Mouse (Mus musculus): ENCODE measurements around the gene Tmem170. TPM values are rescaled to one million over a fixed set of nuclear protein-coding genes. Genes with fewer than 3 reads are reported as not detected.
A peak's percentile ranks its signal among the peaks of the same experiment; 100 is the strongest.

The Tmem170 gene
- 1 to 10 TPM; 1.5 to 1.6 TPM for total RNA-seq (2021)
- long read RNA-seq, experiment 1, partial matches to known transcripts = 0 of 5 reads
- long read RNA-seq, experiment 1, other reads (novel, unspliced or antisense) = 3 of 5 reads
- long read RNA-seq, experiment 2, partial matches to known transcripts = 0 of 2 reads
- long read RNA-seq, experiment 2, other reads (novel, unspliced or antisense) = 0 of 2 reads

DNA sequence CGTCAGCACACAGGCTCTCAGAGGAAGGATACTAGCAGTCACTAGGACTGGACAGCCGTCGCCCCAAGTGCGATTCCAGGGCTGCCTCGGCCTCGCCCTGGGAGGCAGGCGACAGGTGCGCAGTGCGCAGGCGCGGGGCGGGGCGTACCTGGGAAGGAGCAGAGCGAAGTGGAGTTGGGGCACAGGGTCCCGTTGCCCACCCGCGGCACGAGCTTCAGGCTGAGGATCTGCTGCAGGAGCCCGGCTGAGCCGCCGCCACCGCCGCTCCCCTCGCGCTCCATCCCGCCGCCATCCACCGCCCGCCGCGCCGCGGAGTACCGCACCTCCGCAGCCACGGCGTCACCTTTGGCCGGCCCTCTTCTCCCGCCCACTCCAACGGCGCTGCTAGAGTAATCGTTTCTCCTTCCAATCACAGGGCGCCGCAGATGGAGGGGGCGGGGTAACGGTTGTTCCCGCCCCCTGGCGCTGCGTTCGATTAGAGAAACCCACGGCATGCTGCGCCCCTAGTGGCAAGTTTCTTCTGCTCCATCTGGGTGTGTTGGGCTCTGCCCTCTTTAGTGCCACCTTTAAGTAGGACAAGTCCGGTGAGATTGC, at the start of gene Tmem170:
Gene Tmem170 (minus strand): TSS at position 396 of the 594 bp plus-strand sequence.
- DNase-seq = peak; percentile 96

DNA sequence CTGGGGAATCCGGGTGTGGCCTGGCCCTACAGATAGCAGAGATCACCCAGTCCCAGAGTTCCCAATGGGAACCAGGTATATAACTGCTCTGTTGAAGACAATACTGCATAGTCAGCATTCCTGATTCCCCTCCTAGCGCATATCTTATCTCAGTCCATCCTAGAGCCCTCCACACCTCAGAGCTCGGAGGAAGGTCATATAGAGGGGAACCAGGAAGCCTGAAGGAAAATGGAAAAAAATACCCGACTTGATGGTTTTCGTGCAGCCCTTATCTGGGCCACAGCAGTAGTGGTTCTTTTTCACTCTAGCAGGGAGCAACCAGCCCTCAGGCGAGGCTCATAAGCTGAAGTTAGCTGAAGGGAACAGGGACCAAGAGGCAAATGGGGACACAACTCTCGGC, 48.4 kb upstream of the Tmem170 start:
- no peak for DNase-seq

DNA sequence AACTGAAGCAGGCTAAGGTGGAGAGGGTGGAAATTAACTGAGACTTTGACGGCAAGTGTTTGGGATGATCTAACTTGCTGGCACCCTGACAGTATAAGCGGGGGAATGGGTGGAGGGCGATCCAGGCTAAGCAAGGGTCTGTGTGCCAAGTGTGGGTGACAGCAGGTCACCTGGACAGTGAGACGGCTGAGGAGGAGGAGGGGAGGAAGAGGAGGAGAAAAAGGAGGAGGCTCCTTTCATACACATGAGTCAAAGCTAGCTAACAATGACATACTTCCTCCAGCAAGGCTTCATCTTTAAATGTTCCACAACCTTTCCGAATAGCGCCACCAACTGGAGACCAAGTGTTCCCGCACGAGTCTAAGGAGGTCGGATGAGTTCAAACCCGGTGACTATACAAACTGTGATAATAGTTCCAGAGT, 46.8 kb upstream of the Tmem170 start:
- peak; percentile 36 for DNase-seq

DNA sequence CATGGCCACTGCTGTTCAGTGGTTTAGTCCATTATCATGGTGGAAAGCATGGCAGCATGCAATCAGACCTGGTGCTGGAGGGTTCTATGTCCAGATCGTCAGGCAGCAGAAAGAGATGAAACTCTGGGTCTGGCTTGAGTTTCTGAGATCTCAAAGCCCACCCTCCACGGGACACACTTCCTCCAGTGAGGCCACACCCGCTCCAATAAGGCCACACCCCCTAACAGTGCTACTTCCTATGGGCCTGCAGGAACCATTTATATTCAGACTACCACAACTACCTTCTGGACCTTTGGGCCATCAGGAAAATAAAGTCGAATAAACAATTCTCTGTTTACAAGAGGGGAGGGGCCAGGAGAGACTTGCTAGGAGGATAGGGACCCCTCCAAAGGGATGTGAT, 44.4 kb upstream of the Tmem170 start:
- no peak for DNase-seq

DNA sequence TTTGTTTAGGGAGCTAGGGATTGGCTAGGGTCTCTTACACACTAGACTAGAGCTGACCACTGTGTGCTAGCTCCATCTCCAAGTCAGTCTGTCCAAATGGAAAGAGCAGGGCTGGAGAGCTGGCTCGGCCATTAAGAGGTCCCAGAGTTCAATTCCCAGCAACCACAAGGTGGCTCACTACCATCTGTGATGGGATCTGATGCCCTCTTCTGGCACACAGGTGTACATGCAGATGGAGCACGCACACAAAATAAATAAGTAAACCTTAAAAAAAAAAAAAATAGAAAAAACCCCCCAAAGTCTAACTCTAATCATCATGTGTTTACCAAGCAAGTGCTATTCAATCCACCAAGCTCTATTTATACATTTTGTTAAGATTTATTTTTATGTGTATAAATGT, 43.1 kb upstream of the Tmem170 start:
- DNase-seq = no peak

DNA sequence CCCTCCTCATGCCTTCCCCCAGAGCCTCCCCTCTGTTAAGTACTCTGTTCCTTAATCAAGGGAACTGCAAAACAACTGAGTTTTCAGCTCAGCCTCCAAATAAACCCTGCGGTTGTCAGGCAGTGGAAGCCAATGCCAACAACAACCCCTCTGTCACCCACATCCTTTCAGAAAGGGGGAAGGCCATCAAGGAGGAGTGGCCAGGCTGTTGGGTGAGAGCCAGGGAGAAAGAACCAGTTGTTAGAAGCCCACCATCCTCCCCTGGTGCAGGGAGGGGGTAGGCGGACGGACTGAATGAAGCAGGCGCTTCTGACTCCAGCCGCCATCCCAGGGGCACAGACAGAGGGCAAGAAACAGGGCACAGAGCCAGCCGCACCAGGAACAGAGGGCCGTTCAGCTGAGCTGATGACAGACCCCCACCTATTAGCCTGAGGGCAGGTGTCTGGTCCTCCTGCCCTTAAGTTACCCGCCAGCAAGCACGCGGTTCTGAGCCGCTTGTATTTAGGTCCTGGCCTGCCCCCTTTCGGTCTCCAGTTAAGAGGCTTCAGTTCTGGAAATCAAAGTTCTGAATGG, 36.4 kb upstream of the Tmem170 start:
- no peak for DNase-seq

DNA sequence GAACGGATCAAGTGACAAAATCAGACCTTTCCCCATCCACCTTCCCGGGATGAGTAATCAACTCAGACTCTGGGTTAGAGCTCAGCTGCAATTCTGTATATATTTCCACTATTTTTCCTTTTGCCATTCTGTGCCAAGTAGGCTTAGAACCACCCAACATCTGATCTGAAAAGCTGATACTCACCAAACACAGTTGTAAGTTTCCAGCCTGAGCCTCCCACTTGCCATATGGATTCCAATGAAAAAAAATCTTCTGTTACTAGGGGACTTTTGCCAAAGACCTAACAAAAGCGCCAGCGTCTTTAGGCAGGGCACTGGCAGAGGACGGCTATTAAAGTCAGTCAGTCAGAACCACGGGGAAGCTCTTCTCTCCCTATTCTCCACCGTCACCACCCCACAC, 35.0 kb upstream of the Tmem170 start:
- no peak for DNase-seq

DNA sequence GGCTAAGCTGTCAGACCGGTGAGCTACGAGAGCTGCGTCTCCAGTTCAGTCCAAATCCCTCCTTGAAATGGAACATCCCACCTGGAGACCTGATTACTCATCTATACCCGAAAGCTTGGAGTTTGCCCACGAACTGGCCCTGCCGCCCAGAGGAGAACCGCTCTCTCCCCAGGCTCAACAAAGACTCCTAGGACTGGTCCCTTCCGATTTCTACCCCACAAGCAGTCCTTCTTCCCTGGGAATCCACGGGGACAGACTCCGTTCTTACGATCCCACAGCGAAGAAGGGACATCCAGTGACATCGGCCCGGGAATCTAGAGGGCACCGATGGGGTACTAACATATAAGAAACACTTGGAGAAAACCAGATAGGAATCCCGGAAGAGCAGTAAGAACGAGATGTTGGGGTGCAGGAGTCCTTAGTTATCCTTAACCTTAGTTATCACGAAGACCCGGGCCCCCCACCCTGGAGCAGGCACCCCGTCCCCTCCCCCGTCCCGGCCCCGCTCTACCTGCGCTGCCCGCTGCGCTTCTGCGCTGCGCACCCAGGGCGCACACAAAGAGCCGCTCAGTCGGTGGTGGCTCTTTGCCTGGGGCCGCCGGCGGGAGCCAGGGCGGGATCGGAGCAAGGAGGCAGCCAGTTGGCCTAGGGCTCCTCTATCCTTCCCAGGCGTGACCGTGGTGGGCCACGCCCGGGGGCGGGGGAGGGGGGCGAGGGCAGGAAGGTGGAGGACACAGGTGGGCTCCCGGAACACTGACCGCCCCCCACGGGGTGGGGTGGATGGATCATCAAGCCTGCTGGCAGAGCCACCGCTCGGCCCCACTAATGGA, 33.3 kb upstream of the Tmem170 start, which contains the start of gene Chst5:
Gene Chst5 (minus strand): TSS at position 827 of the 830 bp plus-strand sequence.
- DNase-seq = no peak

DNA sequence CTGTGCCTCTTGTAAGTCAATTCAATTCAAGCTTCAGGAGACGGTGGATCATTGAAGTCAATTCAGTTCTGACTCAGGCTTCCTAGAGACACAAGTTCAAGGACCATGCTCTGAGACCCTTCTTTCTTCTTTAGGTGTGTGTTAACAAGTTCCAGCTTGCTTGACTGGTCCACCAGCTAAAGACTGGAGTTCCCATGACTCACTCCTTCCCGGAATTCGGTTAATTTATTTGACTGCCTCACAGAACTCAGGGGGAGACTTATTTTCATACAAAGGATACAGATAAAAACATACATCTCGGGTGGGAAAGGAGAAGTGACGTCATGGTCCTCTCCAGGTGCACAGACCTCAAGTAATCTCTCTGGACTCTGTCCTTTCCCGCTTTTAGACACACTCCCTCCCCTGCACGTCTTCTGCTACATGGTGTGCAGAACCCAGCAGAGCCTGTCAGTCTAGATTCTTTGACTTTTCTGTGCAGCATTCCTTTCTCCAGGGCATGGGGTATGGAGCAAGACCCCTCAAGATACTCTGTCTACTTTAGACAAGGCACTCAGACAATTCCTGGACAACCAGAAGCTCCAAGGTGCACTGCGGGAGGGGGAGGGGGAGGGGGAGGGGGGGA, 29.1 kb upstream of the Tmem170 start:
- no peak for DNase-seq

DNA sequence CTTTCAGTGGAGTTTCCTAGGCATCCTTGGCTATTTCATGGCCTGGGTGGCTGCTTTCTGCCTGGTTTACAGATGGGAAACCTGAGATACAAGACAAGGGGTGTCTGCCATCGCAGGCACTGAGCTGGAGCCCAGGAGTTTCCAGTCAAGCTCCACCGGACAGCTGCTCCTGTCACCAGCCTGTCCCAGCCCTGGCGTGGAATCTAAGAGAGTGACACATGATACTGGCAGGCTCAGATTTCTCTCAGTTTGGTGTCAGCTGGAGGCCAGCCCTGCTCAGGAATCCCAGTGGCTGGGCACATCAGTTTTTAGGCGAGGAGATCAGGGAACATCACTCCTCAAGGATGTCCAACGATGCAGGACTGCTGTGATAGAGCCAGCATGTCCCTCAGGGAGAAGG, 25.5 kb upstream of the Tmem170 start:
- DNase-seq = peak; percentile 80

DNA sequence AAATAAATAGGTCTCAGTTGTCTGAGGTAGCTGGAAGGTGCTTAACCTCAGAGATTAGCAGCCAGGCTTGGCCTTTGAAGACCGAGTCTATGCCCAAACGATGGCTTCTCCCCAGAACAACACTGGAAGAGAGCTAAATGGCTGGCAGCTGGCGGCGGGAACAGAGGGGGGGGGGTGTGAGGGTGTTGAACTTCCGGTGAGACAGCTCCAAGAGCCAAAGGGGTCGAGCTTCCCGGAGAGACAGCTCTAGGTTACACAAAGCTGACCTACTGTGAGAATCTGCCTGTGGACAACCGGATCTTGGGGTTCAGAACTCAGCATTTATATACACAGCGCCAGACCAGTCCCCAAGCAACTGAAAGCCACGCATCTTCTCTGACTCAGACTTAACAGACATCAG, 22.0 kb upstream of the Tmem170 start:
- no peak for DNase-seq

DNA sequence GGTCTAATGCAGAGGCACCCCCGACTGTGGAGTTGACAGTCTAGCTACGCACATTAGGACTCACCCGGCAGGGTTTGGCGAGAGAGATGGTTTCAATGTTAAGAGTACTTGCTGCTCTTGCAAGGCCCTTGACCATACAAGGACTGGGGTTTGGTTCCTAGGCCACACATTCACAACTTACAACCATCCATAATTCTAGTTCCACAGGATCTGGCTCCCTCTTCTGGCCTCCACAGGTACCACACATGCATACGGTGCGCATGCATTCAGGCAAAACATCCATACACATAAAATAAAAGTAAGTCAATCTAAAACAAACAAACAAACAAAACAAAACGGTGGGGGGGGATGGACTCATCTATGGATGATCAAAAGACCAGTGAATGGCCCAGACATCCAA, 18.4 kb upstream of the Tmem170 start:
- no peak for DNase-seq

DNA sequence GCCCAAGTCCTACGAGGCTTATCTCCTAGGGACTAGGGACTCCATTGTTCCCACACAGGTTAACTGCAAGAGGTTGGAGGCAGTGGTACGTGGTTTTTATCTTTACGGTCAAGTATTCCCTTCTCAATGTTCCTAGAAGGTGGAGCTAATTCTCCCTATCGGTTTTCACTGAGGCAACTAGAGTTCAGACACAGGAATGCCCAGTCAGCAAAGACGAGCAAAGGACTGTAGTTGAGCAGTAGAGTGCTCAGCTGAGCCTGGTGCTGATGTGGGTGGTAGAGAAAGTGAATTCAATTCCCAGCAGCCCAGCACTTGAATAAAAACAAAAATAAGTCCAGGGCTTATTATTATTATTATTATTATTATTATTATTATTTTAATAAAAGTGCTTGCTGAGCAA, 16.1 kb upstream of the Tmem170 start:
- no peak for DNase-seq

DNA sequence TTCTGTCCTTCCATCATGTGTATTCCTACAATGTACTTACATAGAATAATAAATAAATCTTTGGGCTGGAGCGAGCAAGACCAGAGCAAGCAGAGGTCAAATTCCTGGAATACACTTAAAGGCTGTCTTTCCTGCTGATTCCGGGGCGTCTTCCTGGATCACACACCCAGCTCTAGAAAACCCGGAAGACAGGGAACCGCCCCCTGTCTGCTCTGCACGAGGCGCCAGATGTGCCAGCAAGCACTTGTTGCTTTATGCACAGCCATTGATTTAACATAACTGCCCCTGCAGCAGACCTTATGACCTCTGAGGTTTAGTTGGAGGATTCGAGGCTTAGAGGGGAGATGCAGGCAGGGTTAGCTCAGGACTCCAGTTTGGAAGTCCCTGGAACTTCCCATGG, 15.4 kb upstream of the Tmem170 start:
- no peak for DNase-seq

DNA sequence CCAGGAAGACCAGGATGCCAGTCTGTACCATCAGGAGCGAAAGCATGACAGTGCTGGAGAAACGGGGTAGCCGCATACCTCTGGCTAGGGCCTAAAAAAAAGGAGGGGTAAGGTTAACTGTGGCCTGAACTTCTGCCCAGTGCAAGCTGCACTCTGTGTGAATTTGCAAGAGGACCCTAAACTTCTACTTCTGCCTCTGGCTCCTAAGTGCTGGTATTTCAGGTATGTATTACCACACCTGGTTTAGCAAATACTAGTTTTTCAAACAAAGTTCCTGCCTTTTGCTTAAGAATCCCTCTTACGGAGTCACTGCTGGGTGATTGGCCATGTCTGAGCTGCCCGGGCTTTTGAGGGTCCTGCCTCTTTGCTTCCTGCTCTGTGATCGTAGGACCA, 14.4 kb upstream of the Tmem170 start:
- DNase-seq = no peak

DNA sequence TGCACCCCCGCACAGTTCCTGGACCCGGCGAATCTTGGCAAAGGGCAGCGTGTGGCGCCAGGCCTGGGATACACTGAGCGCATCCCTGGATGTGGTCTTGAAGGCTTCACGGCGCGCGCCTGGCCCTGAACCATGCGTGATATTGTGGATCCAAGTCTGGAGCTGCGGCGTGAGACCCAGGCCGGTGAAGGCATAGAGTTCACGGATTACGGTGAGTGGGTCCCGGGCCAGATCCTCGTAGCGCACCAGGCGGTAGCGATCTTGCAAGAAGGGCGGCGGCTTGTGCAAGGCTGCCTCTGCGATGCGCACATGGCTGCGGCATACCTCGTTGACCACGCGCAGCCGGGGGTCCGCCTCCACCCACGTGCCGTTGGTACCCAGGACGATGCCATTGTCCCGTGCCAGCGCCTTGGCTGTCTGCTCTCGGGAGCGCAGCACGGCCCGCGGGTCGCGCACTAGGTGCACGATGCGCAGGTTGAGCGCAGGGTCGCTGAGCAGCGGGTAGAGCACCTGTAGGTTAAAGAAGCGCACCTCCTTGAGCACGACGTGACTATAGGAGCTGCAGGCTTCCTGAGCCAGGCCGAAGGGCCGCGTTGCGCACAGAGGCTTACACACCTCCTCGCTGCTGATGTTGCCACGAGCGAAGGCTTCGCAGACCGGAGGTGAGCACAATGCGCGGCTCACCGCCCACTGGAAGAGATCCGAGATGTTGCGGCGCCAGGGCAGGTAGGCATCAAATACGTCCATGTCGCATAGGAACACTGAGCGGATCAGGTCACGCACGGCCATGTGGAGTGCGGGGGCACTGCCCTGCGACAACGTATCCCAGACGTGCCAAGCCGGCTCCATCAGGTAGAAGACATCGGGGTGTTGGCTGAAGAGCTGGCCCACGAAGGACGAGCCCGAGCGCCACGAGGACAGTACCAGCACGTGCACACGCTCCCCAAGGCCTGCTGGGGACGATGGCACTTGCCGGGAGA, 13.7 kb upstream of the Tmem170 start:
- DNase-seq = no peak

DNA sequence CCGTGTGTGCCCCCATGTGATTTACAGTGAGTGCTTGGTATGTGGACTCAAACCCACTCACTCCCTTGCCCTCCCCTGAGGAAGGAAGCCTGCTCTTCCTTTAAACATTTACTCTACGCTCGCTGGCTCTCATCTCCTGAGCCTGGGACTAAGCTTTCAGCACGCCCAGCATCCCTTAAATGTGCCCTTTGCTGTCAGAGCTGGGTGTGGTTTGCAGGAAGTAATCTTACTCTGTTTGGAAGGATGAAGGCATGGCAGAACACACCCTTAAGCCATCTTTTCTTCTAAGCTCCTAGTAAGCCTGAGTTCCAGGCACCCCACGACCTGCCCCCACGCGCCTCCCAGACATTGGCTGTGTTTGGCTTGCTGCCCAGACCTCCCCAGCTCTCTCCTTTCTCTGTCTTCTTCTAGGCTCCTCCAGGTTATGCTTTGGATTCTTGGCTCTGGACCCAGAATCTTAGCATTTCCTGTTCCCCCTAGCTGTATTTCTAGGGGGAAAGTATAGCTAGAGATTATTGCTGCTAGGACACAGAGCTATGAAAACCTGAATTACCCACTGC, 11.6 kb upstream of the Tmem170 start:
- no peak for DNase-seq

DNA sequence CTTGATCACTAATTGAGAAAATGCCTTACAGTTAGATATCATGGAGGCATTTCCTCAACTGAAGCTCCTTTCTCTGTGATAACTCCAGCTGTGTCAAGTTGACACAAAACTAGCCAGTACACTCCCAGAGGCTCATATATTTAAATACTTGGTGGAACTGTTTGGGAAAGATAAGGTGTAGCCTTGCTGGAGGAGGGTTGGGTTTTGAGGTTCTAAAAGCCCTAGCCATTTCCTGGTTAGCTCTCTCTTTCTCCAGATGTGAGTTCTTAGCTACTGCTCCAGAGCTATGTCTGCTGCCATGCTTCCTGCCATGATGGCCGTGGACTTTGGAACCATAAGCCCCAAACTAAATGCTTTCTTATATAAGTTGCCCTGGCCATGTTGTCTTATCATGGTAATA, 10.9 kb upstream of the Tmem170 start:
- no peak for DNase-seq

DNA sequence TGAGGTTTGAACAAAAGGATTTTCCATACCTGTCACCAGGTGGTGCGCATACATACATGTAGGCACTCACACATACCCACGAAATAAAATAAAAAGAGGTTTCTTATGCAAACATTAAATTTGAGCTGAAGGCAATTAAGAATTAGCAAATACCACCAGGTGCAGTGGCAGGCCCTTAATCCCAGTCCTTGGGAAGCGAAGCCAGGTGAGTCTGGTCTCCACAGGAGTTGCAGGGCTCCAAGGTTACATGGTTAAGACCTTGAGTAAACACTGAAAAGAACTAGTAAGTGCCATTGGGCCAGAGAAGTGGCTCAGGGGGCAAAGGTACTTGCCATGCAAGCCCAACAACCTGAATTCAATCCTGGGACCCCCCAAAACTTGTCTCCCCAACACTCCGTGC, 7.1 kb upstream of the Tmem170 start:
- DNase-seq = no peak

DNA sequence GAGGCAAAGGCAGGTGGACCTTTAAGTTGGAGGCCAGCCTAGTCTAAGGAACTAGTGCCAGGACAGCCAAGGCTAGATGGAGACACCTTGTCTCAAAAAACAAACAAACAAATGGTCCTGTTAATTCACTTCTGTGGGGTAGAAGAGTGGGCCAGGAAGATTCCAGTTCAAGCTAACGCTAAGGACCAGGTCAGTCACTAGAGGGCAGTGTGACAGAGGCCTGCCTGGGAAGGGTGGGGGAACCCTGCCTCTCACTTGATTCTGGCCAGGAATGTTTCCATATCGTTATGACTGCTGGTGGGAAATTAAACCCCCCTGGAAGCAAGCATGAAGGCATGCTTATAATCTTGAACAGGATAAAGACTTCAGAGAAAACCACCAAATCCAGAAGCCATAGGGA, 5.0 kb upstream of the Tmem170 start:
- no peak for DNase-seq

DNA sequence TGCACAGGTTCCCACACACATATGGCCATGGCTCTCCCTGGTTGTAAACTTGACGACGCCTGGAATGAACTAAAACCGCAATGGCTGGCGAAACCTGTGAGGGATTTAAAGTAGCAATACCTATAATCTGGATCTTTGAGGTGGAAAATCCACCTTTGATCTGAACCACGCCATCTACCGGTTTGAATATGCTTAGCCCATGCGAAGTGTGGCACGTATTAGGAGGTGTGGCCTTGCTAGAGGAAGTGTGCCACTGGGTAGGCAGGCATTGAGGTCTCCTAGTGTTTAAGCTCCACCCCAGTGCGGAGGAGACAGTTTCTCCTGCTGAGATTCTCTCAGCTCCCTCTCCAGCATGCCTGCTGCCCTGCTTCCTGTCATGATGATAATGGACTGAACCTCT, 1.2 kb upstream of the Tmem170 start:
- no peak for DNase-seq

Measured in gastrocnemius, postnatal 25 days (tissue).